Comparison of ENCODE assay signal across 9 mouse cellular contexts in the genomic region with DNA sequence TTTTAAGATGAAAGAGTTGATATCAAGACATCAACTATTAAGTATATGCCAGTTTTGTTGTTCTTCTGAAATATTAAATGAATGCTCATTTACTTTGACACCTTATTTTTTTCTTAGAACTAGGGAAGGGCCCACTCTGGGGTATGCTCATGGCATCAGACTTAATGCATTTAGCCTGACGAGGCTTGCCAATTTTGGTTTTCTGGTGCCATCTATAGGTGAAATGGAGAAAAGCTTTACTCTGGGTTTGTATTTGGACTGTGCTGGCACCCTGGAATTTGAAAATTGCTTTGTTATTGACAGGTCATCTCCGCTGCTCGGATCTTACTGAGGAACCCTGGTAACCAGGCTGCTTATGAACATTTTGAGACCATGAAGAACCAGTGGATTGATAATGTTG. TPM values are rescaled to one million over a fixed set of nuclear protein-coding genes. Genes with fewer than 3 reads are reported as not detected.
DNase-seq lines count a peak whose midpoint lies in the region; ATAC-seq and TF ChIP-seq lines count a peak whose summit lies in the region.
"Had no signal": no experiment of that assay in that cellular context is flagged by ENCODE, and none has a peak within 500 bp of the region (broad histone marks: within the 10 kb centered on the region; RNA-seq: fewer than 3 reads in every experiment).

No protein-coding gene starts in this region.

- peak; percentile 53 for TF ChIP-seq CTCF in liver, embryonic 14.5 days (IDR thresholded peaks at IDR 0.05; ENCODE audit: low read depth)
- TF ChIP-seq CTCF in midbrain, postnatal 0 days (IDR thresholded peaks at IDR 0.05), result peak; percentile 84

- peaks cover 16% of the 10 kb centered on the region; the same call in 1 of the 2 replicates for H3K36me3 ChIP-seq in forebrain, embryonic 12.5 days (replicated peaks)
- no peaks in the 10 kb centered on the region for H3K36me3 ChIP-seq in forebrain, embryonic 11.5 days (ENCODE audit: control insufficient read depth, insufficient read depth, low read length)
- H3K36me3 ChIP-seq in liver, embryonic 14.5 days (replicated peaks; ENCODE audit: control insufficient read depth, insufficient read depth, low read depth), result peaks cover 27% of the 10 kb centered on the region
- H3K36me3 ChIP-seq in midbrain, postnatal 0 days (ENCODE audit: insufficient read depth, low read length), result peaks cover 14% of the 10 kb centered on the region

- no peaks in the 10 kb centered on the region for H3K4me1 ChIP-seq in forebrain, embryonic 12.5 days
- no peaks in the 10 kb centered on the region for H3K4me1 ChIP-seq in forebrain, embryonic 11.5 days (replicated peaks; ENCODE audit: control insufficient read depth, insufficient read depth, low read length)
- H3K4me1 ChIP-seq in liver, embryonic 14.5 days (replicated peaks; ENCODE audit: control insufficient read depth in 2 of 2, insufficient read depth in 2 of 2, low read length in 1 of 2), result no peaks in the 10 kb centered on the region
- H3K4me1 ChIP-seq in midbrain, postnatal 0 days (ENCODE audit: insufficient read depth, low read length), result no peaks in the 10 kb centered on the region
- H3K4me1 ChIP-seq: neural tube, embryonic 12.5 days had no signal

- H3K27ac ChIP-seq in forebrain, embryonic 12.5 days, result no peak overlapping the region
- no peak overlapping the region for H3K27ac ChIP-seq in forebrain, embryonic 11.5 days (ENCODE audit: low read depth, low read length)
- H3K27ac ChIP-seq in liver, embryonic 14.5 days, result no peak overlapping the region
- no peak overlapping the region for H3K27ac ChIP-seq in midbrain, postnatal 0 days (ENCODE audit: low read depth, low read length)
- H3K27ac ChIP-seq: neural tube, embryonic 12.5 days had no signal

- no peak overlapping the region for H3K4me2 ChIP-seq in forebrain, embryonic 12.5 days
- no peak overlapping the region for H3K4me2 ChIP-seq in forebrain, embryonic 11.5 days (ENCODE audit: low read depth, low read length, severe bottlenecking)
- no peak overlapping the region for H3K4me2 ChIP-seq in liver, embryonic 14.5 days (ENCODE audit: low read depth)
- H3K4me2 ChIP-seq in midbrain, postnatal 0 days (ENCODE audit: low read depth, low read length, poor library complexity, severe bottlenecking), result no peak overlapping the region
- H3K4me2 ChIP-seq: neural tube, embryonic 12.5 days had no signal

- 41% methylated on average over 3 of the region's 3 CpGs for WGBS in forebrain, embryonic 12.5 days
- 48% methylated on average over 3 of the region's 3 CpGs for WGBS in forebrain, embryonic 11.5 days
- WGBS in liver, embryonic 14.5 days (ENCODE audit: insufficient replicate concordance), result 58% methylated on average over 3 of the region's 3 CpGs
- 25% methylated on average over 3 of the region's 3 CpGs for WGBS in midbrain, postnatal 0 days

- no peak for DNase-seq in forebrain, embryonic 11.5 days (ENCODE audit: low spot score)
- peak in 2 of 3 experiments; percentile 13 to 27 for DNase-seq in liver, embryonic 14.5 days (ENCODE audit: low read depth in 3 of 3, low spot score in 3 of 3)
- no peak for DNase-seq in liver
- peak; percentile 46 for DNase-seq in brain, embryonic 18.5 days (ENCODE audit: low read depth, low spot score)
- peak; percentile 83 for DNase-seq in midbrain, postnatal 0 days (ENCODE audit: low spot score)
- no peak for DNase-seq in ovary, postnatal 14 days (ENCODE audit: low spot score)

- no peak overlapping the region for H3K4me3 ChIP-seq in forebrain, embryonic 12.5 days (replicated peaks)
- H3K4me3 ChIP-seq in forebrain, embryonic 11.5 days (ENCODE audit: low read depth, low read length), result no peak overlapping the region
- no peak overlapping the region for H3K4me3 ChIP-seq in liver, embryonic 14.5 days (ENCODE audit: insufficient read depth in 1 of 2, low read depth in 2 of 2, low read length in 2 of 2)
- no peak overlapping the region for H3K4me3 ChIP-seq in midbrain, postnatal 0 days (ENCODE audit: low read depth, low read length)
- H3K4me3 ChIP-seq: neural tube, embryonic 12.5 days had no signal

- H3K27me3 ChIP-seq in forebrain, embryonic 12.5 days, result no peaks in the 10 kb centered on the region
- no peaks in the 10 kb centered on the region for H3K27me3 ChIP-seq in forebrain, embryonic 11.5 days (ENCODE audit: control insufficient read depth, insufficient read depth, low read length)
- H3K27me3 ChIP-seq in liver, embryonic 14.5 days (ENCODE audit: control insufficient read depth, insufficient read depth, low read length), result no peaks in the 10 kb centered on the region
- H3K27me3 ChIP-seq in midbrain, postnatal 0 days (ENCODE audit: insufficient read depth, low read length), result no peaks in the 10 kb centered on the region
- H3K27me3 ChIP-seq: neural tube, embryonic 12.5 days had no signal

- no peak for TF ChIP-seq EP300 in liver, embryonic 14.5 days (IDR thresholded peaks at IDR 0.05; ENCODE audit: low read depth)

- ATAC-seq in forebrain, embryonic 12.5 days (ENCODE audit: low FRiP score), result peak; percentile 51; the same call in 1 of the 2 replicates
- ATAC-seq in forebrain, embryonic 11.5 days (replicated peaks; ENCODE audit: low FRiP score), result no peak
- 0 out of 2 replicates have a peak, but pooled peaks have one; percentile 28 for ATAC-seq in liver, embryonic 14.5 days (ENCODE audit: insufficient read depth)
- ATAC-seq in hematopoietic stem cell, adult 5-6 weeks (replicated peaks in 1 of 2; ENCODE audit: insufficient read depth in 1 of 2, low FRiP score in 2 of 2, low TSS enrichment in 1 of 2, low read depth in 1 of 2, poor library complexity in 2 of 2, severe bottlenecking in 2 of 2), result peak; percentile 59 to 69; a peak in 3 of 4 replicates
- ATAC-seq in midbrain, postnatal 0 days (ENCODE audit: low FRiP score), result peak; percentile 87

- no peak overlapping the region for H3K9ac ChIP-seq in forebrain, embryonic 12.5 days
- H3K9ac ChIP-seq in forebrain, embryonic 11.5 days (ENCODE audit: low read length), result no peak overlapping the region
- H3K9ac ChIP-seq in liver, embryonic 14.5 days (replicated peaks), result no peak overlapping the region
- no peak overlapping the region for H3K9ac ChIP-seq in midbrain, postnatal 0 days (replicated peaks; ENCODE audit: low read length, poor library complexity, severe bottlenecking)
- H3K9ac ChIP-seq: neural tube, embryonic 12.5 days had no signal

- no peaks in the 10 kb centered on the region for H3K9me3 ChIP-seq in forebrain, embryonic 12.5 days
- no peaks in the 10 kb centered on the region for H3K9me3 ChIP-seq in forebrain, embryonic 11.5 days (ENCODE audit: control insufficient read depth, low read length)
- H3K9me3 ChIP-seq in liver, embryonic 14.5 days (ENCODE audit: control insufficient read depth, low read length), result no peaks in the 10 kb centered on the region
- H3K9me3 ChIP-seq in midbrain, postnatal 0 days (ENCODE audit: low read length), result no peaks in the 10 kb centered on the region
- H3K9me3 ChIP-seq: neural tube, embryonic 12.5 days had no signal

RNA-seq across cellular contexts. Expression of gene Ap3m1, which starts 33.3 kb away (rescaled TPM):
- 121 and 127 TPM in 2 replicates for polyA plus RNA-seq in forebrain, embryonic 12.5 days (2016; fragmentation: Nextera tagmentation; extraction: Ambion mirVana)
- 120 and 138 TPM in 2 replicates for polyA plus RNA-seq in forebrain, embryonic 11.5 days (2014; fragmentation: Nextera tagmentation; extraction: Ambion mirVana)
- polyA plus RNA-seq in liver, embryonic 14.5 days (2012; rRNA removed), result 11.7 and 22.3 TPM in 2 replicates
- polyA plus RNA-seq in liver, embryonic 14.5 days (2014; fragmentation: Nextera tagmentation; extraction: Ambion mirVana), result 40.4 and 41.4 TPM in 2 replicates
- total RNA-seq in hematopoietic stem cell, adult 5-6 weeks (2017), result 45.5 and 59.2 TPM in 2 replicates
- total RNA-seq in midbrain, postnatal 0 days (2014; rRNA removed), result 53.9 and 67.6 TPM in 2 replicates
- polyA plus RNA-seq in midbrain, postnatal 0 days (2015; fragmentation: Nextera tagmentation; extraction: Ambion mirVana), result 50.1 and 54.2 TPM in 2 replicates

RNA-seq across cellular contexts. Expression of gene Adk, which starts 33.4 kb away (rescaled TPM):
- 107 and 117 TPM in 2 replicates for polyA plus RNA-seq in forebrain, embryonic 12.5 days (2016; fragmentation: Nextera tagmentation; extraction: Ambion mirVana)
- 138 and 140 TPM in 2 replicates for polyA plus RNA-seq in forebrain, embryonic 11.5 days (2014; fragmentation: Nextera tagmentation; extraction: Ambion mirVana)
- 43.2 and 56.9 TPM in 2 replicates for polyA plus RNA-seq in liver, embryonic 14.5 days (2012; rRNA removed)
- polyA plus RNA-seq in liver, embryonic 14.5 days (2014; fragmentation: Nextera tagmentation; extraction: Ambion mirVana), result 172 and 180 TPM in 2 replicates
- 55.9 and 67.7 TPM in 2 replicates for total RNA-seq in hematopoietic stem cell, adult 5-6 weeks (2017)
- total RNA-seq in midbrain, postnatal 0 days (2014; rRNA removed), result 25.3 and 27.3 TPM in 2 replicates
- polyA plus RNA-seq in midbrain, postnatal 0 days (2015; fragmentation: Nextera tagmentation; extraction: Ambion mirVana), result 48.3 and 50.6 TPM in 2 replicates

Comparison
In these comparisons a context has a peak if more than half of its experiments do, and no peak if none do; other contexts are left out.
1. DNase-seq: peak in liver, embryonic 14.5 days (2 of 3), brain, embryonic 18.5 days (single experiment) and midbrain, postnatal 0 days (single experiment); none in forebrain, embryonic 11.5 days (single experiment), liver (single experiment) and ovary, postnatal 14 days (single experiment).